Mouse (Mus musculus): Measurements from ENCODE around the gene Smarca2.

DNA sequence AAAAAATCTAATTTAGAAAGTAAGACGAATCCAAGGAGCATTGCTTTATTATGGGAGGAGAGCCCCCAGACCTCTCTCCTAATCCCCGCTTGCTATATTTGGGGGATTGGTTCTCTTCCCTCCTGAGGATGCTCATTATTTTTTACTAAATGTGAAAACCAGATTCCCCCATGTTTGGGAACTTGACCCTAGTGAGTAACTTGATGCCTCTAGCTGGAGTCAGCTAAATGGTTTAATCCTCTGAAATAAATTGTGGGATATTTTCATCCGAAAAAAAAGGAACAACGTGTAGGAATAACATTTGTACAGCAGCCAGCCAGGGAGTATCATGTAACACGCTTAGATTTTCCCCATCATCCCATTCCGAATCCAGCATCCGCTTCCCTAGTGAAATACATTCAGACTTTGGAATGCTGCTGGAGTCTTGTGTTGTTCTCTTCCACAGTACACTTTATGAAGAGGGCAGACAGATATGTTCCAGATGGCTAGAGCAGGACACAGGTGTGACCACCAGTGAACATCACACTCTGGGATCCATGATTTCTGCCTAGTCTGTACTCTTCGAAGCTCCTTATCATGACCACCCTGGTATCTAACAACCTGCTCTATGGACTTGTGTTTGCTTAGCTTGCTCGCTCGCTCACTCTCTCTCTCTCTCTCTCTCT, 99.8 kb downstream of the Smarca2 start:
- no peak for TF ChIP-seq CTCF (IDR thresholded peaks at IDR 0.05; ENCODE audit: extremely low read depth, insufficient read depth, insufficient read length, insufficient replicate concordance)
- no peak for TF ChIP-seq POLR2A (IDR thresholded peaks at IDR 0.05; ENCODE audit: low read depth, low read length)

All from spleen, adult 2 months (tissue).